Mouse (Mus musculus) lung, embryonic 15.5 days (tissue): ENCODE data around the gene Xpnpep3. TPM values are rescaled to one million over a fixed set of nuclear protein-coding genes. Genes with fewer than 3 reads are reported as not detected.
"Not testable (repeated sequence)": the region's sequence is repeated elsewhere in the genome, so short reads cannot be mapped to it uniquely, and the experiment has no call there.

ENCODE experiments used
- ATAC-seq: fragments of 200-750 bp; cut with Nextera tagmentation; 2 replicates; pipeline ENCODE4 v1.8.0; 2017; ENCODE audit warnings: moderate number of reproducible peaks, borderline replicate concordance; ENCODE audit not compliant: low FRiP score, low TSS enrichment; ENCODE audit errors: extremely low read depth
- H3K27ac ChIP-seq: fragments of 300-500 bp; sonication (generic); 2 replicates; pipeline ENCODE4 v1.5.1; 2015; ENCODE audit warnings: moderate library complexity, mild to moderate bottlenecking, inconsistent platforms
- H3K27me3 ChIP-seq: fragments of 300-500 bp; sonication (generic); 2 replicates; pipeline ENCODE4 v1.6.1; 2015; ENCODE audit warnings: inconsistent platforms
- H3K36me3 ChIP-seq: fragments of 300-500 bp; sonication (generic); 2 replicates; pipeline ENCODE4 v1.6.1; 2015; ENCODE audit warnings: inconsistent platforms
- H3K4me1 ChIP-seq: fragments of 300-500 bp; sonication (generic); 2 replicates; pipeline ENCODE4 v1.6.1; 2015; ENCODE audit warnings: inconsistent platforms
- H3K4me2 ChIP-seq: fragments of 300-500 bp; sonication (generic); 2 replicates; pipeline ENCODE4 v1.6.1; 2015; ENCODE audit warnings: inconsistent platforms, mild to moderate bottlenecking, moderate library complexity
- H3K4me3 ChIP-seq: fragments of 300-500 bp; sonication (generic); 2 replicates; pipeline ENCODE4 v1.5.1; 2015; ENCODE audit warnings: mild to moderate bottlenecking, inconsistent platforms
- H3K9ac ChIP-seq: fragments of 300-500 bp; sonication (generic); 2 replicates; pipeline ENCODE4 v1.6.1; 2015; ENCODE audit warnings: inconsistent platforms
- H3K9me3 ChIP-seq: fragments of 300-500 bp; sonication (generic); 2 replicates; pipeline ENCODE4 v1.6.1; 2016; ENCODE audit warnings: inconsistent platforms
- WGBS: fragments of 180-500 bp; shearing (Covaris S2); methylation state at CpG from one replicate; pipeline ENCODE4 v1.1.7; 2015; 5-methylcytosine and 5-hydroxymethylcytosine counted together
- polyA plus RNA-seq: library from polyadenylated mRNA; unstranded; fragments of >200 nt; fragmentation: Nextera tagmentation; extraction: Ambion mirVana; gene quantifications from 2 replicates; pipeline ENCODE4 v1.2.1, GENCODE M21; 2015

The Xpnpep3 gene
- polyA plus RNA-seq, 1 experiment from 2014 or later, result 10.9 TPM

GRCm38 (mm10) chr15:81408199-81408598 is 8.3 kb downstream of the Xpnpep3 start, which contains the start of gene Dnajb7:
Gene Dnajb7, minus strand, starts transcription at chr15:81408299.
- WGBS, result 100% methylated on average over 1 of the region's 1 CpGs
- no peaks in the 10 kb centered on the region for H3K27me3 ChIP-seq
- no peaks in the 10 kb centered on the region for H3K4me1 ChIP-seq
- no peaks in the 10 kb centered on the region for H3K36me3 ChIP-seq
- no peak within 1 kb of the TSS for H3K4me2 ChIP-seq
- no peaks in the 10 kb centered on the region for H3K9me3 ChIP-seq
- no peak within 1 kb of the TSS for H3K4me3 ChIP-seq
- H3K9ac ChIP-seq, result no peak within 1 kb of the TSS
- ATAC-seq, result no peak
- no peak within 1 kb of the TSS for H3K27ac ChIP-seq

DNA sequence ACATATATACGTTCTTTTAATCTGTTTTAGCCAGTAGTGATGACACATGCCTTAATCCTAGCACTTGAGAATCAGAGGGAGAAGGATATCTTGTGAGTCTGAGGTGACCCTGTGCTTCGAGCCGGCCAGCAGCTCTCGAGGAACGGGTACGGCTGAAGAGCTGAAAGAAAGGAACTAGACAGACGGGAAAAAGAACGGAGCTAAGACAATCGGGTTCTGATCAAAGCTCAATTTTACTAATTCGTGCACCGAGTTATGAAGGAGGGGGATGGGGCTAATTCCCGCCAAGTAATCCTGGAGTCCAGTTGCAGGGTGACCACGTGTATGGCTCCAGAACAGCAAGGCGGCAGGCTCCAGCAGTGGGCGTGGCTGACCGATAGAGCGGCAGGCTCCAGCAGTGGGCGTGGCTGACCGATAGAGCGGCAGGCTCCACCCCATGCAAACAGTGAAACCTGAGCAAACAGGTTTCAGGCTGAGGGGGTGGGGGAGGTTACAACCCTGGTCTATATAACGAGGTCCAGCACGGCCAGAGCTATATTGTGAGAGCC is 16.9 kb downstream of the Xpnpep3 start:
- not testable (repeated sequence) for H3K27me3 ChIP-seq, H3K4me1 ChIP-seq, H3K9me3 ChIP-seq, H3K27ac ChIP-seq, H3K36me3 ChIP-seq
- ATAC-seq, result peak; percentile 78
- peak overlapping the region; percentile 61 for H3K4me2 ChIP-seq
- peak overlapping the region; percentile 30 for H3K9ac ChIP-seq
- H3K4me3 ChIP-seq, result peak overlapping the region; percentile 28
- WGBS, result 3% methylated on average over 22 of the region's 22 CpGs

DNA sequence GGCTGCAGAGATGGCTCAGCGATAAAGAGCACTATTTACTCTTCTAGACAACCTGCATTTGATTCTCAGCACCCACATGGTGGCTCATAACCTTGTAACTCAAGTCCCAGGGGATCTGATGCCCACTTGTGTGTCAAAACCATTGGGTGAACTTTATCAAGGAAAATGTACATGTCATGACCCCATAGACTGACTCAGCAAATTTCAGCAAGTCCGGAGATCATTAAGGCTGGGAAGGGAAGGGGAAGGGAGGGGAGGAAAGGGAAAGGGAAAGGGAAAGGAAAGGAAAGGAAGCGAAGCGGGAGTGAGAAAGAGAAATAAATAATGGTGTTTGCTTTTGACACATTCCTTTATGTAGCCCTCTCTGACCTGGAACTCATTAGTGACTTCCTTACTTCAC is 18.1 kb downstream of the Xpnpep3 start:
- ATAC-seq, result no peak
- no peak overlapping the region for H3K9ac ChIP-seq
- WGBS, result 88% methylated on average over 4 of the region's 4 CpGs
- no peaks in the 10 kb centered on the region for H3K36me3 ChIP-seq
- H3K27me3 ChIP-seq, result no peaks in the 10 kb centered on the region
- no peak overlapping the region for H3K4me3 ChIP-seq
- H3K27ac ChIP-seq, result no peak overlapping the region
- no peaks in the 10 kb centered on the region for H3K9me3 ChIP-seq
- peaks cover 3% of the 10 kb centered on the region; the same call in 1 of the 2 replicates for H3K4me1 ChIP-seq
- H3K4me2 ChIP-seq, result no peak overlapping the region

GRCm38 (mm10) chr15:81421454-81421853 is 21.5 kb downstream of the Xpnpep3 start:
- Histone ChIP-seq H3K4me3 (no peak overlapping the region), H3K36me3 (no peaks in the 10 kb centered on the region), H3K4me2 (no peak overlapping the region), H3K27ac (no peak overlapping the region), H3K9me3 (no peaks in the 10 kb centered on the region), H3K27me3 (no peaks in the 10 kb centered on the region), H3K9ac (no peak overlapping the region), H3K4me1 (peaks cover 3% of the 10 kb centered on the region; the same call in 1 of the 2 replicates)
- WGBS, result 45% methylated on average over 1 of the region's 1 CpGs
- ATAC-seq, result no peak

DNA sequence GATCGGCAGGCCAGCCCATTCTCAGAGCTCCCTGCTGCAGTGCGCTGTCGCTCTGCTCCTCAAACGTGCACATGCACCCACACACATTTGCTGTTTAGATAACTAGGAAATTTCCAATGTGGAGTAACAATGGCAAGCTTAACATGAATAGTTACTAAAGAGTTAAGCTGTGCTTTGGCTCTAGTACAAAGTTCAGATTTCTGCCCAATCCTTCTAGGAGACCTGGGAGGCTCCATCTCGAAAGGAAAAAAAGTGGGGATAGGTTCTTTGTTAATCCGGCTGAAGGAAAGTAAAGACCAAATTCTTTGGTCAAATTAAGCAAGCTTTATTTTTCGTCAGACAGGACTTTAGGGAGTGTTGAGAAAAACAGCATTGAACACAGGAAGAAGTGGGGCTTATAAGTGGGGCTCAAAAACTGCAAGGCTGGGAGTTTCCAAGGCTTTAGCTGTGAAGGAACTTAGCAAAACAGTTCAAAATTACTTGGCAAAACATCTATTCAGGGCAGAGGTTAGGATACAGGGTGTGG is 22.3 kb downstream of the Xpnpep3 start:
- Histone ChIP-seq H3K4me3 (no peak overlapping the region), H3K4me1 (no peaks in the 10 kb centered on the region), H3K4me2 (no peak overlapping the region), H3K9me3 (no peaks in the 10 kb centered on the region), H3K9ac (no peak overlapping the region), H3K27ac (peak overlapping the region; percentile 34; the same call in 1 of the 2 replicates), H3K36me3 (peaks cover 1% of the 10 kb centered on the region; the same call in 1 of the 2 replicates), H3K27me3 (no peaks in the 10 kb centered on the region)
- 65% methylated on average over 7 of the region's 7 CpGs for WGBS
- ATAC-seq, result no peak

DNA sequence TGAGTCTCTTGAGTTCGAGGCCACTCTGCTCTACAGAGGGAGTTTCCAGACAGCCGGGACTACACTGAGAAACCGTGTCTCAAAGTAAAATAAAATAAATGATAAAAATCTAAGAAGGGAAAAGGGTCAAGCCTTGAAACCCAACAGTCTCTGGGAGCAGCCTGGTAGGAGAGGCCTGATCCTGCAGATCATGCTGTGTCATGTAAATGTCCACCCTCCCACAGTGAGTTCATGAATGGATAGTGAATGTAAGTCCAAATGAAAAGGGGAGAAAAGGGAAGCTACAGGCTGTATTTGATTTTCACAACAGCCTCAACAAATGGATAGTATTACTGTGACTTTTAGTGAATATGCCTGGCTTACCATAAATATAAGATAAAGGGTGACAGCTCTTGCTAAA is 25.4 kb downstream of the Xpnpep3 start:
- H3K36me3 ChIP-seq, result peaks cover 7% of the 10 kb centered on the region; the same call in 1 of the 2 replicates
- H3K4me3 ChIP-seq, result no peak overlapping the region
- H3K9me3 ChIP-seq, result no peaks in the 10 kb centered on the region
- no peak overlapping the region for H3K27ac ChIP-seq
- no peak overlapping the region for H3K4me2 ChIP-seq
- no peaks in the 10 kb centered on the region for H3K27me3 ChIP-seq
- whole genome bisulfite sequencing, result 78% methylated on average over 3 of the region's 3 CpGs
- H3K4me1 ChIP-seq, result no peaks in the 10 kb centered on the region
- no peak overlapping the region for H3K9ac ChIP-seq
- ATAC-seq, result no peak

DNA sequence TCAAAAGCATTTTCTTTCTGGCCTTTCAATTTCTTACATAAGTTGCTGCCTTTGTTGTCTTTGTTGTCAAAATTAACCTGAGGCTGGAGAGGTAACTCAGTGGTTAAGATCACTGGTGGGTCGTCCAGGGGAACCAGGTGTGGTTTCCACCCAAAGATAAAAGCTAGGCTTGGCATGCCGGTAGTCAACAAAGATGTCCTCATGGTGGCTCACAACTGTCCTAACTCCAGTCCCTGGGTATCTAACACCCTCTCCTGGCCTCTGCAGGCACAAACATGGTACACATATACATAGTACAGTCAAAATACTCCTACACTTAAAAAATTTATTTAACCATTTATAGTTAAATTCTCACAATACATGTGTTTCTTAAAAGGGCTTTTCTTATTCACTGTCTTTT is 28.0 kb downstream of the Xpnpep3 start:
- ATAC-seq, result no peak
- H3K9me3 ChIP-seq, result no peaks in the 10 kb centered on the region
- H3K4me1 ChIP-seq, result no peaks in the 10 kb centered on the region
- H3K36me3 ChIP-seq, result peaks cover 19% of the 10 kb centered on the region; the same call in 1 of the 2 replicates
- no peak overlapping the region for H3K4me3 ChIP-seq
- no peak overlapping the region for H3K4me2 ChIP-seq
- WGBS, result 91% methylated on average over 2 of the region's 2 CpGs
- H3K27me3 ChIP-seq, result no peaks in the 10 kb centered on the region
- no peak overlapping the region for H3K9ac ChIP-seq
- H3K27ac ChIP-seq, result no peak overlapping the region

GRCm38 (mm10) chr15:81431195-81431594 is 31.3 kb downstream of the Xpnpep3 start:
- WGBS, result 83% methylated on average over 1 of the region's 1 CpGs
- no peak for ATAC-seq
- no peak overlapping the region for H3K4me2 ChIP-seq
- peaks cover 19% of the 10 kb centered on the region; the same call in 1 of the 2 replicates for H3K36me3 ChIP-seq
- no peaks in the 10 kb centered on the region for H3K4me1 ChIP-seq
- no peak overlapping the region for H3K4me3 ChIP-seq
- H3K9me3 ChIP-seq, result no peaks in the 10 kb centered on the region
- no peaks in the 10 kb centered on the region for H3K27me3 ChIP-seq
- H3K27ac ChIP-seq, result no peak overlapping the region
- H3K9ac ChIP-seq, result no peak overlapping the region

- 88% methylated on average over 1 of the region's 1 CpGs for WGBS
- H3K4me2 ChIP-seq, result no peak overlapping the region
Observed at GRCm38 (mm10) chr15:81438345-81438744, 38.4 kb downstream of the Xpnpep3 start.

DNA sequence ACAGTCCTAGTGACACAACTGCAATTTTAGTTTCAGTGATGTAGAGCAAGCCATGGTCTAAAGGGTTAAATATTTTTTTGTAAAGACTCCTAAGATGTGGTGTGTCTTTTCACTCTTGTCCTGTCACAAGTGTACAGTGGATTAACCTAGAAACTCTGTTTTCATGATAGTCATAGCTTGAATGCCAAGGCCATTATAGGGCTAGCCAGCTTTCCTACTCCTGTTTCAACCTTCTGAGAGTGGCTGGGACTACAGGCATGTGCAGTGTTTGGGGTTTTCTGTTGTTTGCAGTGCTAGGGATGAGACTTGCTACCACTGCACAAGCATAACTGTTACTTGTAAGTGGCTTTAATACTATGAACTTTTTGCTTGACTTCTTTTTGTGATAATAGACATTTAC is 39.3 kb downstream of the Xpnpep3 start:
- H3K9ac ChIP-seq, result no peak overlapping the region
- H3K36me3 ChIP-seq, result peaks cover 15% of the 10 kb centered on the region
- H3K4me1 ChIP-seq, result no peaks in the 10 kb centered on the region
- H3K27ac ChIP-seq, result no peak overlapping the region
- ATAC-seq, result no peak
- H3K27me3 ChIP-seq, result no peaks in the 10 kb centered on the region
- no peaks in the 10 kb centered on the region for H3K9me3 ChIP-seq
- H3K4me2 ChIP-seq, result no peak overlapping the region
- no peak overlapping the region for H3K4me3 ChIP-seq

More at GRCm38 (mm10) chr15:81438345-81438744, 38.4 kb downstream of the Xpnpep3 start:
- Histone ChIP-seq H3K36me3 (peaks cover 15% of the 10 kb centered on the region), H3K9me3 (no peaks in the 10 kb centered on the region), H3K9ac (no peak overlapping the region), H3K27ac (no peak overlapping the region), H3K4me3 (no peak overlapping the region), H3K27me3 (no peaks in the 10 kb centered on the region), H3K4me1 (no peaks in the 10 kb centered on the region)
- ATAC-seq, result no peak

DNA sequence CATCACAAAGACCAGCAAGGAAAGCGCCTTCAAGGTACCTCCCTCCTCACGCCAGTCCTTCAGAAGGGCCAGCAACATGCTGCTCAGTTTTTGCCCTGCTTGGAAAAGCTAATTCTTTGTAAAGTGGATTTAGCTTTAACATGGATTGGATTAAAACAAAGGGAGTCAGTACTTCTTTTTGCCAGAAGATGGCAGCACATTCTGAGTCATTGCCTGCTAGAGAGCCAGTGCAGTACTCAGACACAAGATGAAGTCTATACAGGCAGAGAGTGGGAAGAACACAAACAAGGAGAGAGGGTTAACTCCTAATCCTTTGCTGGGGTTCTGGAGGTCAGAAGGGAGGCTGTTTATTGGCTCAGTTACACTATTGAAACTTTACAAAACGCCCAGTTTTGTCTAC is 48.5 kb downstream of the Xpnpep3 start:
- Histone ChIP-seq H3K4me2 (no peak overlapping the region), H3K27ac (no peak overlapping the region), H3K4me3 (no peak overlapping the region), H3K9ac (no peak overlapping the region), H3K9me3 (no peaks in the 10 kb centered on the region), H3K4me1 (no peaks in the 10 kb centered on the region), H3K36me3 (peaks cover 21% of the 10 kb centered on the region; the same call in 1 of the 2 replicates), H3K27me3 (no peaks in the 10 kb centered on the region)
- ATAC-seq, result no peak
- 50% methylated on average over 3 of the region's 3 CpGs for WGBS

DNA sequence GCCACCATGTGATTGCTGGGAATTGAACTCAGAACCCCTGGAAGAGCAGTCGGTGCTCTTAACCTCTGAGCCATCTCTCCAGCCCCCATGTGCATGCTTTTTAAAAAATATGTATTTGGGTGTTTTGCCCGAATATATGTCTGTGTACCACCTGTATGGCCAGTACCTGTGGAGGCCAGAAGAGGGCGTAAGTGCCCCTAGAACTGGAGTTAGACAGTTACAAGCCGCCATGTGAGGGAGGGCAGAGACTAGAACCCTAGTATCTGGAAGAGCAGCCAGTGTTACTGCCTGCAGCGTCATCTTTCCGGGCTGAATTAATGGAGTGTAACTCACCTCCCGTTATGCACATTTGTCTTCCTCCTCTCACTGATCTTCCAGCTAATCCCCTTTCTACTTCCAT is 61.6 kb downstream of the Xpnpep3 start:
- H3K4me1 ChIP-seq, result 0 out of 2 replicates have a peak, but pooled peaks cover 8% of the 10 kb centered on the region
- H3K9me3 ChIP-seq, result no peaks in the 10 kb centered on the region
- H3K27me3 ChIP-seq, result no peaks in the 10 kb centered on the region
- H3K9ac ChIP-seq, result no peak overlapping the region
- no peak overlapping the region for H3K4me3 ChIP-seq
- no peak overlapping the region for H3K4me2 ChIP-seq
- no peak for ATAC-seq
- 79% methylated on average over 7 of the region's 7 CpGs for WGBS
- H3K27ac ChIP-seq, result no peak overlapping the region
- 0 out of 2 replicates have a peak, but pooled peaks cover 3% of the 10 kb centered on the region for H3K36me3 ChIP-seq
